In the genomic region with DNA sequence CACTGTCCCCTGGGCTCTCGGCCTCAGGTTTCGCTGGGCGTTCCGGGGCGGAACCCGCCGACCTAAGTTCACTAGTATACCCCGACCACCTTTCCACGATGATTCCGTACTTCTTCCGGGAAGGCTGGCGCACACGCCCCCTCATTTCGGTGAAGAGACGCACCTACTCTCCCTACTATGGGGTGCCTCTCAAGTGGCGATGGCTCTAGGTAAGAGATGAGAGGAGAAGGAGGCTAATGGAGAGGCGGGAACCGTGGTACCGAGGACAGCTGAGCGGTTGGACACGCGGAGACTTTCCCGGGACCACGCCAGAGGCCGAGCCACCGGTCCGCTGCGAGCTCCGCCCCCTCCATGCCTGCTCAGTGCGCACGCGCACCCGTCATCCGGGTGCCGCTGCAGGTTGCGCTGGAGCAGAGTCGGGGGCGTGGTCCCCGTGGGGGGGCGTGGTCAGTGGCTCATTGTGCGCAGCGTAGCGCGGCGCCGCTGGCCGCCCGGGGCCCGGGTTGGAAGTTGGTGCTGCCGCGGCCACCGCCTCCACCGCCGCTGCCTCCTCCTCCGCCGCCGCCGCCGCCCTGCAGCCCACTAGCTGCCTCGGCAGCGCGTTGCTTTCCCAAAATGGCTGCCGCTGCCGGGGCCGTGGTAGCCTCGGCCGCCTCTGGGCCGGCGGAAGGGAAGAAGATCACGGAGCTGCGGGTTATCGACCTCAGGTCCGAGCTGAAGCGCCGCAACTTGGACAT, we compare ENCODE assay signal across 8 mouse cellular contexts. TPM values are rescaled to one million over a fixed set of nuclear protein-coding genes. Genes with fewer than 3 reads are reported as not detected.
DNase-seq lines count a peak whose midpoint lies in the region; ATAC-seq and TF ChIP-seq lines count a peak whose summit lies in the region.

A gene (plus strand): TSS at position 450 of the 737 bp plus-strand sequence.

- H3K4me3 ChIP-seq in bone marrow macrophage, adult 2 months (ENCODE audit: insufficient read depth, low read length): peak within 1 kb of the TSS; percentile 85
- peak within 1 kb of the TSS; percentile 94 for H3K4me3 ChIP-seq in embryonic fibroblast, embryonic 13.5 days (ENCODE audit: insufficient read depth, low read length)
- peak within 1 kb of the TSS; percentile 84 for H3K4me3 ChIP-seq in heart, embryonic 10.5 days
- H3K4me3 ChIP-seq in kidney, embryonic 15.5 days (replicated peaks): peak within 1 kb of the TSS; percentile 95

- WGBS in heart, embryonic 10.5 days: under 1% methylated on average over 75 of the region's 75 CpGs
- WGBS in kidney, embryonic 15.5 days: under 1% methylated on average over 69 of the region's 75 CpGs

- no peaks in the 10 kb centered on the region for H3K36me3 ChIP-seq in heart, embryonic 10.5 days
- peaks cover 4% of the 10 kb centered on the region; the same call in 1 of the 2 replicates for H3K36me3 ChIP-seq in kidney, embryonic 15.5 days

- peak; percentile 96 for ATAC-seq in kidney, embryonic 15.5 days (replicated peaks; ENCODE audit: low FRiP score)
- ATAC-seq in monocyte, adult 5-6 weeks (replicated peaks; ENCODE audit: insufficient number of reproducible peaks, low FRiP score, low TSS enrichment, poor library complexity, severe bottlenecking): peak; percentile 91

- H3K27me3 ChIP-seq in heart, embryonic 10.5 days (ENCODE audit: insufficient read depth, poor library complexity, severe bottlenecking): no peaks in the 10 kb centered on the region
- H3K27me3 ChIP-seq in kidney, embryonic 15.5 days: no peaks in the 10 kb centered on the region

- H3K9ac ChIP-seq in kidney, embryonic 15.5 days: peak within 1 kb of the TSS; percentile 95

- DNase-seq in A20 (ENCODE audit: low read depth, low spot score): peak; percentile 99
- DNase-seq in heart, embryonic 10.5 days (ENCODE audit: low spot score): peak; percentile 98
- DNase-seq in liver: peak; percentile 100
- DNase-seq in spleen, postnatal 4 days (ENCODE audit: low spot score in 2 of 2): peak; percentile 100

- H3K4me2 ChIP-seq in kidney, embryonic 15.5 days: peak within 1 kb of the TSS; percentile 88

- no peak for TF ChIP-seq CTCF in bone marrow macrophage, adult 2 months (IDR thresholded peaks at IDR 0.05; ENCODE audit: low read depth, low read length)
- no peak for TF ChIP-seq CTCF in embryonic fibroblast, embryonic 13.5 days (IDR thresholded peaks at IDR 0.05; ENCODE audit: borderline replicate concordance, insufficient read depth, low read length)

- no peaks in the 10 kb centered on the region; the same call in 1 of the 2 replicates for H3K4me1 ChIP-seq in bone marrow macrophage, adult 2 months (ENCODE audit: control insufficient read depth, insufficient read depth, low read length)
- H3K4me1 ChIP-seq in embryonic fibroblast, embryonic 13.5 days (ENCODE audit: control insufficient read depth, insufficient read depth, low read length): no peaks in the 10 kb centered on the region
- peaks cover 16% of the 10 kb centered on the region for H3K4me1 ChIP-seq in heart, embryonic 10.5 days
- peaks cover 14% of the 10 kb centered on the region for H3K4me1 ChIP-seq in kidney, embryonic 15.5 days

- no peaks in the 10 kb centered on the region for H3K9me3 ChIP-seq in heart, embryonic 10.5 days
- H3K9me3 ChIP-seq in kidney, embryonic 15.5 days (replicated peaks): no peaks in the 10 kb centered on the region

- TF ChIP-seq POLR2A in bone marrow macrophage, adult 2 months (IDR thresholded peaks at IDR 0.05; ENCODE audit: borderline replicate concordance, low read depth, low read length): peak; percentile 68; the same call in 1 of the 2 replicates
- peak; percentile 73 for TF ChIP-seq POLR2A in embryonic fibroblast, embryonic 13.5 days (IDR thresholded peaks at IDR 0.05; ENCODE audit: low read depth, low read length)

- peak within 1 kb of the TSS; percentile 84 for H3K27ac ChIP-seq in bone marrow macrophage, adult 2 months (ENCODE audit: insufficient read depth, low read depth, low read length)
- H3K27ac ChIP-seq in embryonic fibroblast, embryonic 13.5 days (ENCODE audit: insufficient read depth, low read length): peak within 1 kb of the TSS; percentile 98
- H3K27ac ChIP-seq in heart, embryonic 10.5 days: peak within 1 kb of the TSS; percentile 98
- peak within 1 kb of the TSS; percentile 99 for H3K27ac ChIP-seq in kidney, embryonic 15.5 days

RNA-seq across cellular contexts. Expression of the gene that starts here (rescaled TPM):
- polyA plus RNA-seq in bone marrow macrophage, adult 2 months (2012; ENCODE audit: insufficient read depth, insufficient read length, missing spikeins): 50.8 and 56.3 TPM in 2 replicates
- 40.9 and 50.6 TPM in 2 replicates for polyA plus RNA-seq in embryonic fibroblast, embryonic 13.5 days (2011; ENCODE audit: insufficient read length, low read depth, missing spikeins)
- 37.5 and 55.3 TPM in 2 replicates for polyA plus RNA-seq in heart, embryonic 10.5 days (2016; fragmentation: Nextera tagmentation; extraction: Ambion mirVana)
- 55.9 and 63.1 TPM in 2 replicates for polyA plus RNA-seq in kidney, embryonic 15.5 days (2015; fragmentation: Nextera tagmentation; extraction: Ambion mirVana)
- 121 to 160 TPM (median 139 TPM) in 3 replicates for total RNA-seq in monocyte, adult 5-6 weeks (2017)

Comparison
In these comparisons a context has a peak if more than half of its experiments do, and no peak if none do; other contexts are left out.
1. Peak in every context shown above with its lines: DNase-seq, ATAC-seq, H3K4me3 ChIP-seq and H3K27ac ChIP-seq.